Mouse (Mus musculus) liver, embryonic 14.5 days (tissue): ENCODE measurements around the gene Comtd1.

Experiments used
- CTCF ChIP-seq: IDR thresholded peaks from 2 replicates; pipeline ENCODE4 v1.5.1; 2016; ENCODE audit warnings: antibody characterized with exemption, low read depth, control low read depth
- EP300 ChIP-seq: IDR thresholded peaks from 2 replicates; pipeline ENCODE4 v1.6.1; 2016; ENCODE audit warnings: antibody characterized with exemption, low read depth

DNA sequence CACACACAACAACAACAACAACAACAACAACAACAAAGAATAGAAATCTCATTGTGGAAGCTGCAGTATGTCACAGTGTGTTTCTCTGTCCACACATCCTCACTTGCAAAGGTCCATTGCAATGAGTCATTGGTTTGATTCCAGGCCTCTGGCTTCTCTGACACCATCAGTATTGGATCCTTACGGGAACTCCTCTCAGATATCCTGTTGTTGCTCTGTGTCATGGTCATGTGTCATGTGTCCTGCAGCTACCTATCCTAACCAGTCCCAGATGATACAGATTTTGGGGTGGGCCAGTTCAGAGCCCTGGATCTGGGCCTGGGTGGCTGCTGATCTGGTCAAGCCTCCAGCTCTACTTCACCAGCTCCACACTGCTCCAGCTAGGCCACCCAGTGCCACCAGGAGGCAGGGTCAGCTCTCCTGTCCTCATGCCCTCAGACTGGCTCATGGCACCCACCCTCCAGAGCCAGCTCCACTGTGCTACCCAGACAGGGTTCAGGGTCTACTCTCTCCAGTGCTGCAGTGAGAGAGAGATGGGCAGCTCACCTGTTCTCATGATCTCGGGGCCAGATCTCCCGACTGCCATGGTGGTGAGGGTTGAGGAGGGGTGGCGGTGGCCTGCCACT is 27.8 kb downstream of the Comtd1 start:
- TF ChIP-seq CTCF (peak; percentile 64), EP300 (no peak)
